Mouse (Mus musculus) myocyte (in vitro differentiated cells): ENCODE data around the gene Hsd11b2.

Experiments
- CEBPB ChIP-seq: IDR thresholded peaks from 2 replicates; pipeline ENCODE4 v1.6.1; 2011; ENCODE audit warnings: mild to moderate bottlenecking, moderate library complexity; ENCODE audit not compliant: poor library complexity, insufficient read depth, severe bottlenecking
- E2F4 ChIP-seq: IDR thresholded peaks from one replicate; pipeline ENCODE4 v1.6.1; 2011; ENCODE audit warnings: mild to moderate bottlenecking, control low read depth, moderate library complexity; ENCODE audit not compliant: insufficient read depth
- MAX ChIP-seq: IDR thresholded peaks from one replicate; pipeline ENCODE4 v1.6.1; 2011; ENCODE audit warnings: low read depth, mild to moderate bottlenecking, control low read depth
- MYOD1 ChIP-seq, 3 experiments: IDR thresholded peaks; one replicate each; pipeline ENCODE4 v1.6.1; 2011; ENCODE audit warnings: control low read depth in 2 of 3, low read depth in 2 of 3, mild to moderate bottlenecking in 2 of 3, moderate library complexity in 1 of 3; ENCODE audit not compliant: insufficient read length in 2 of 3, control insufficient read depth in 1 of 3
- MYOG ChIP-seq, 3 experiments: IDR thresholded peaks; one replicate each; pipeline ENCODE4 v1.6.1; 2011; ENCODE audit warnings: control low read depth in 2 of 3, low read depth in 2 of 3, mild to moderate bottlenecking in 2 of 3; ENCODE audit not compliant: insufficient read length in 2 of 3, control insufficient read depth in 1 of 3, insufficient read depth in 1 of 3
- POLR2A ChIP-seq: IDR thresholded peaks from one replicate; pipeline ENCODE4 v1.6.1; 2011; ENCODE audit warnings: low read depth, mild to moderate bottlenecking, control low read depth, moderate library complexity; ENCODE audit not compliant: insufficient read length
- POLR2AphosphoS2 ChIP-seq: IDR thresholded peaks from one replicate; pipeline ENCODE4 v1.6.1; 2011; ENCODE audit warnings: low read depth, control low read depth; ENCODE audit not compliant: insufficient read length
- REST ChIP-seq: IDR thresholded peaks from one replicate; pipeline ENCODE4 v1.6.1; 2011; ENCODE audit warnings: mild to moderate bottlenecking, control low read depth, moderate library complexity; ENCODE audit not compliant: insufficient read depth, insufficient read length
- TCF12 ChIP-seq: IDR thresholded peaks from one replicate; pipeline ENCODE4 v1.6.1; 2011; ENCODE audit warnings: mild to moderate bottlenecking, control low read depth; ENCODE audit not compliant: poor library complexity, insufficient read depth, severe bottlenecking
- TCF3 ChIP-seq: IDR thresholded peaks from one replicate; pipeline ENCODE4 v1.6.1; 2011; ENCODE audit warnings: low read depth, control low read depth; ENCODE audit not compliant: insufficient read length
- USF1 ChIP-seq: IDR thresholded peaks from one replicate; pipeline ENCODE4 v1.6.1; 2011; ENCODE audit warnings: low read depth, mild to moderate bottlenecking, control low read depth, moderate library complexity

GRCm38 (mm10) chr8:105563871-105564270, 45.3 kb downstream of the Hsd11b2 start:
- no peak for TF ChIP-seq POLR2A
- TF ChIP-seq TCF12 = no peak
- no peak for TF ChIP-seq USF1
- TF ChIP-seq POLR2AphosphoS2 = no peak
- no peak for TF ChIP-seq MAX
- no peak for TF ChIP-seq TCF3
- no peak for TF ChIP-seq CEBPB
- TF ChIP-seq E2F4 = no peak
- TF ChIP-seq REST = no peak
- TF ChIP-seq MYOG (IDR thresholded peaks at IDR 0.05; ENCODE audit: control insufficient read depth in 1 of 3, insufficient read depth in 1 of 3, insufficient read length in 2 of 3, low read depth in 2 of 3) = no peak
- no peak for TF ChIP-seq MYOD1 (IDR thresholded peaks at IDR 0.05; ENCODE audit: control insufficient read depth in 1 of 3, insufficient read length in 2 of 3, low read depth in 2 of 3)
